Mouse (Mus musculus) brain, embryonic 14.5 days (tissue): ENCODE results near the gene Cux1.

Experiments used
- CTCF ChIP-seq: fragments of 200-500 bp; IDR thresholded peaks from 2 replicates; pipeline ENCODE4 v1.5.1; 2012; ENCODE audit warnings: inconsistent platforms, mild to moderate bottlenecking, moderate library complexity, borderline replicate concordance; ENCODE audit not compliant: insufficient read depth, insufficient read length; ENCODE audit errors: extremely low read depth
- POLR2A ChIP-seq: fragments of 200-500 bp; IDR thresholded peaks from 2 replicates; pipeline ENCODE4 v1.6.1; 2012; ENCODE audit warnings: mild to moderate bottlenecking, inconsistent platforms, borderline replicate concordance; ENCODE audit not compliant: poor library complexity, insufficient read depth, insufficient read length, severe bottlenecking; ENCODE audit errors: extremely low read depth

DNA sequence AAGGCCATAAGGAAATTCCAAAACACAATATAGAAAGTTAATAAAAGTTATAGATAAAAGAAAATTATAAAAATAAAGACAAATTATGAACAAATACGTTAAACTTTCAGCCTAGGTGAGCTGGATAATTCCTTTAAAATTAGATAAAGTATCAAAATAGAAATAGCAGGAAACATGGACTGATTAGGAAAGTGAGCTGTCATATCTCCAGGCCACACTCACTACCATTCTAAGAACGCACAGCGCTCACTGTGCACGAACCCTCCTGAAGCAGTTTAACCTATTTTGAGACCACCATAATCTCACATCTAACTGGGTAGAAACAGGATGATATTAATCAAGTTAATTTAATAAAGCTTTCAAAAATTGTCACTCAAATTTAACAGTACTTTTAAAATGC, 22.2 kb downstream of the Cux1 start:
- TF ChIP-seq CTCF = no peak
- TF ChIP-seq POLR2A = no peak
